Mouse (Mus musculus): ENCODE measurements at regions not wholly inside any gene's neighbourhood (a gene's known extent, or its start where the extent isn't known, plus 50 kb on each side); places are given as distances from the start of the nearest gene placed in this dataset.

- peak; percentile 92 for ATAC-seq (replicated peaks; ENCODE audit: low FRiP score, low TSS enrichment, poor library complexity, severe bottlenecking)
Observed at GRCm38 (mm10) chr6:67186537-67187274, 51.3 kb upstream of the Serbp1 start.

- ATAC-seq (replicated peaks; ENCODE audit: low FRiP score, low TSS enrichment, poor library complexity, severe bottlenecking) = no peak
Observed at GRCm38 (mm10) chr6:67184662-67185061, 53.3 kb upstream of the Serbp1 start.

- 0 out of 2 replicates have a peak, but pooled peaks have one; percentile 2 for ATAC-seq (replicated peaks; ENCODE audit: low FRiP score, low TSS enrichment, poor library complexity, severe bottlenecking)
Observed at GRCm38 (mm10) chr6:67183481-67184215, 54.3 kb upstream of the Serbp1 start.

GRCm38 (mm10) chr6:67182453-67182852 is 55.5 kb upstream of the Serbp1 start:
- ATAC-seq (replicated peaks; ENCODE audit: low FRiP score, low TSS enrichment, poor library complexity, severe bottlenecking) = no peak

- no peak for ATAC-seq (replicated peaks; ENCODE audit: low FRiP score, low TSS enrichment, poor library complexity, severe bottlenecking)
Observed at GRCm38 (mm10) chr6:67181459-67181858, 56.5 kb upstream of the Serbp1 start.

- no peak for ATAC-seq (replicated peaks; ENCODE audit: low FRiP score, low TSS enrichment, poor library complexity, severe bottlenecking)
Observed at GRCm38 (mm10) chr6:67179416-67179815, 58.6 kb upstream of the Serbp1 start.

- peak; percentile 52 for ATAC-seq (replicated peaks; ENCODE audit: low FRiP score, low TSS enrichment, poor library complexity, severe bottlenecking)
Observed at GRCm38 (mm10) chr6:67178531-67178930, 59.4 kb upstream of the Serbp1 start.

GRCm38 (mm10) chr6:67178101-67178500 is 59.9 kb upstream of the Serbp1 start:
- ATAC-seq (replicated peaks; ENCODE audit: low FRiP score, low TSS enrichment, poor library complexity, severe bottlenecking) = peak; percentile 66

- ATAC-seq (replicated peaks; ENCODE audit: low FRiP score, low TSS enrichment, poor library complexity, severe bottlenecking) = no peak; the same call in 1 of the 2 replicates
Observed at GRCm38 (mm10) chr6:67170674-67170946, 67.4 kb upstream of the Serbp1 start.

- peak; percentile 98 for ATAC-seq (replicated peaks; ENCODE audit: low FRiP score, low TSS enrichment, poor library complexity, severe bottlenecking)
Observed at GRCm38 (mm10) chr6:67169873-67170673, 67.9 kb upstream of the Serbp1 start.

GRCm38 (mm10) chr6:67168803-67169202 is 69.2 kb upstream of the Serbp1 start:
- no peak for ATAC-seq (replicated peaks; ENCODE audit: low FRiP score, low TSS enrichment, poor library complexity, severe bottlenecking)

- no peak for ATAC-seq (replicated peaks; ENCODE audit: low FRiP score, low TSS enrichment, poor library complexity, severe bottlenecking)
Observed at GRCm38 (mm10) chr6:67168031-67168777, 69.8 kb upstream of the Serbp1 start.

GRCm38 (mm10) chr6:67165091-67165490 is 72.9 kb upstream of the Serbp1 start:
- ATAC-seq (replicated peaks; ENCODE audit: low FRiP score, low TSS enrichment, poor library complexity, severe bottlenecking) = no peak

- no peak for ATAC-seq (replicated peaks; ENCODE audit: low FRiP score, low TSS enrichment, poor library complexity, severe bottlenecking)
Observed at GRCm38 (mm10) chr6:67163947-67164346, 74.0 kb upstream of the Serbp1 start.

GRCm38 (mm10) chr6:67162814-67163213 is 75.2 kb upstream of the Serbp1 start:
- ATAC-seq (replicated peaks; ENCODE audit: low FRiP score, low TSS enrichment, poor library complexity, severe bottlenecking) = no peak

GRCm38 (mm10) chr6:67161610-67162009 is 76.4 kb upstream of the Serbp1 start:
- ATAC-seq (replicated peaks; ENCODE audit: low FRiP score, low TSS enrichment, poor library complexity, severe bottlenecking) = peak; percentile 90

GRCm38 (mm10) chr6:67160564-67160963 is 77.4 kb upstream of the Serbp1 start:
- no peak for ATAC-seq (replicated peaks; ENCODE audit: low FRiP score, low TSS enrichment, poor library complexity, severe bottlenecking)

GRCm38 (mm10) chr6:67159726-67160523 is 78.1 kb upstream of the Serbp1 start:
- ATAC-seq (replicated peaks; ENCODE audit: low FRiP score, low TSS enrichment, poor library complexity, severe bottlenecking) = no peak

- no peak for ATAC-seq (replicated peaks; ENCODE audit: low FRiP score, low TSS enrichment, poor library complexity, severe bottlenecking)
Observed at GRCm38 (mm10) chr6:67159224-67159623, 78.8 kb upstream of the Serbp1 start.

Data from megakaryocyte-erythroid progenitor cell, adult 5-6 weeks (primary cell).